Mouse (Mus musculus): ENCODE measurements at regions not wholly inside any gene's neighbourhood (a gene's known extent, or its start where the extent isn't known, plus 50 kb on each side); places are given as distances from the start of the nearest gene placed in this dataset.

DNA sequence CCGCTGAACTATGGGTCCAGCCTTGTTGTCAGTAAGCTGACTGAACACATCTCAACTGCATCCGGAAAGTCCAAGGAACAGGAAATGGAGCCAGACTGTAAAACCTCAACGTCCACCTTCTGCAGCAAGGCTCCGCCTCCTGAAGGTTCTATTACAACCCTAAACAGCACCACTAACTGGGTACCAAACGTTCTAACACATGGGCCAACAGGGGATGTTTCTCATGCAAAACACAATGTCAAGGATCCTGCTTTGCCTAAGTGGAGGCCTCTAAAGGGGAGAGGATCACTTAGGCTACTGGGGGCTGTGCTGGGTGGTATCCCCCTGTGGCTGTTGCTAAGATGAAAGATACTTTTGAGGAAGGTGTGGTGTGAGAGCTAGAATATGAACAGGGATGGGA is 51.0 kb upstream of the Stt3b start:
- no peak for DNase-seq (ENCODE audit: low read depth)
- TF ChIP-seq POLR2A (IDR thresholded peaks at IDR 0.05; ENCODE audit: borderline replicate concordance, extremely low read depth, insufficient read depth, insufficient read length, poor library complexity, severe bottlenecking) (no peak), CTCF (IDR thresholded peaks at IDR 0.05; ENCODE audit: borderline replicate concordance, extremely low read depth, insufficient read depth, insufficient read length) (no peak)

- DNase-seq (ENCODE audit: low read depth) = no peak
- TF ChIP-seq POLR2A (IDR thresholded peaks at IDR 0.05; ENCODE audit: borderline replicate concordance, extremely low read depth, insufficient read depth, insufficient read length, poor library complexity, severe bottlenecking) (no peak), CTCF (IDR thresholded peaks at IDR 0.05; ENCODE audit: borderline replicate concordance, extremely low read depth, insufficient read depth, insufficient read length) (no peak)
Observed at GRCm38 (mm10) chr9:115361881-115362280, 51.7 kb upstream of the Stt3b start.

GRCm38 (mm10) chr9:115362486-115362885 is 52.3 kb upstream of the Stt3b start:
- no peak for DNase-seq (ENCODE audit: low read depth)
- no peak for TF ChIP-seq POLR2A (IDR thresholded peaks at IDR 0.05; ENCODE audit: borderline replicate concordance, extremely low read depth, insufficient read depth, insufficient read length, poor library complexity, severe bottlenecking)
- TF ChIP-seq CTCF (IDR thresholded peaks at IDR 0.05; ENCODE audit: borderline replicate concordance, extremely low read depth, insufficient read depth, insufficient read length) = no peak

DNA sequence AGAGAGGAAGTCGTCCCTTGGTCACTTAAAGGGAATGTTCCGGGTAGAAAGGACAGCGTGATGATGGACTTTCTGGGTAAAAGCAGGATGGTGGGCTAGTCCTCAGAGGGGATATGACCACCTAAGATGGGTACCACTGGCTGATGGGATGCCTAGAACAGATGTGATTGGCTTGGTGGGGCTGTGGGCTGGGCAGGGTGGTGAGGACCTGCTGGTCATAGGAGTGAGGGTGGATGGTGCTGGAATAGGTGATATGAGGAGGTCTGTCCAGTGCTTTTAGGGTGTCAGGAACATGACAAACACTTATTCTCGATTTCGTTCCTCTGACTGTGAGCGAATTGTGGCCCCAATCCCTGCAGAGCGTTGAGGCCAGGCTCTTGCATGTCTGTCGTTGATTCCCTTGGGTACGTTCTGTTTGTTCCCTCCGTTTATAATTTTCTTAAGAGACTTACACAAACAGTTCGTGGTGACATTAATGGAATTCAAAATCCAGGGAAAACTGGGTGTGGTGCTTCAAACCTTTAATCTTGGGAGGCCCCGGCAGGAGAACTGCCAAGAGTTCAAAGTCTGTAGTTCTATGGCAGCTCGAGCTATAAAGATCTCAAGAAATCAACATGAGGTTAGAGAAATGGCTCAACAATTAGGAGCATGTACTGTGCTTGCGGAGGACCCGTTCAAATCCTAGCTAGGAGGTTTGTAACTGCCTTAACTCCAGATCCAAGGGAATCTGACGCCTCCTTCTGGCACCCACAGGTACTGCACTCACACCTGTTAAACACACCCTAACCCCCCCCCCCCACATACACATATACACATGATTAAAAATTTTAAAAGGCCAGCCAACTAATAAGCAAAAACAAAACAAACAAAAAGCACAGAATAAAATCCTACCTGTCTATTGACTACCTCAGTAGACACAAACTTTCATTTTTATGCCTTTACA is 55.0 kb upstream of the Stt3b start:
- TF ChIP-seq CTCF (IDR thresholded peaks at IDR 0.05; ENCODE audit: borderline replicate concordance, extremely low read depth, insufficient read depth, insufficient read length) = peak; percentile 10; the same call in 1 of the 2 replicates
- no peak for TF ChIP-seq POLR2A (IDR thresholded peaks at IDR 0.05; ENCODE audit: borderline replicate concordance, extremely low read depth, insufficient read depth, insufficient read length, poor library complexity, severe bottlenecking)
- DNase-seq (ENCODE audit: low read depth) = no peak

DNA sequence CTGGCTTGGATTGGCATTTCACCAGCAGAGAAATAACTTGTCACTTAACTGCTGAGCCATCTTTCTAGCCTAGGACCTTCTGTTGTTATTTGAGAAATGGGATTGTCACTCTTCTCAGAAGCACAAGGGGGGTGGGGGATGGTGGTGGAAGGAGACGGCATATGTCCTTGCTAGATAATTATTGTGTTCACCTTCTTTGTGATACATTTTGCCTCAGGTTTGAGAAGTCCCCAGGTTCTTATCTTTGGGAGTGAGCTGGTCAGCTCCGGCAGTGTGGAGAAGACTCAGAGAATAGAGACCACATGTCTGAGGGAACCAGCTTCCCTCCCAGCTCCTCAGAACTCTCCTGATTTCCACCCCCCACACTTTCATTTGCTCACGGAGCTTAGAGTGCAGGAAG is 57.6 kb upstream of the Stt3b start:
- TF ChIP-seq CTCF (IDR thresholded peaks at IDR 0.05; ENCODE audit: borderline replicate concordance, extremely low read depth, insufficient read depth, insufficient read length) = no peak
- TF ChIP-seq POLR2A (IDR thresholded peaks at IDR 0.05; ENCODE audit: borderline replicate concordance, extremely low read depth, insufficient read depth, insufficient read length, poor library complexity, severe bottlenecking) = no peak
- no peak for DNase-seq (ENCODE audit: low read depth)

- DNase-seq (ENCODE audit: low read depth) = peak; percentile 69
- TF ChIP-seq CTCF (IDR thresholded peaks at IDR 0.05; ENCODE audit: borderline replicate concordance, extremely low read depth, insufficient read depth, insufficient read length) = no peak
- TF ChIP-seq POLR2A (IDR thresholded peaks at IDR 0.05; ENCODE audit: borderline replicate concordance, extremely low read depth, insufficient read depth, insufficient read length, poor library complexity, severe bottlenecking) = no peak
Observed at GRCm38 (mm10) chr9:115380276-115380675, 70.1 kb upstream of the Stt3b start.

GRCm38 (mm10) chr9:115382824-115383475 is 72.7 kb upstream of the Stt3b start:
- TF ChIP-seq POLR2A (IDR thresholded peaks at IDR 0.05; ENCODE audit: borderline replicate concordance, extremely low read depth, insufficient read depth, insufficient read length, poor library complexity, severe bottlenecking) (no peak), CTCF (IDR thresholded peaks at IDR 0.05; ENCODE audit: borderline replicate concordance, extremely low read depth, insufficient read depth, insufficient read length) (no peak)
- no peak for DNase-seq (ENCODE audit: low read depth)

DNA sequence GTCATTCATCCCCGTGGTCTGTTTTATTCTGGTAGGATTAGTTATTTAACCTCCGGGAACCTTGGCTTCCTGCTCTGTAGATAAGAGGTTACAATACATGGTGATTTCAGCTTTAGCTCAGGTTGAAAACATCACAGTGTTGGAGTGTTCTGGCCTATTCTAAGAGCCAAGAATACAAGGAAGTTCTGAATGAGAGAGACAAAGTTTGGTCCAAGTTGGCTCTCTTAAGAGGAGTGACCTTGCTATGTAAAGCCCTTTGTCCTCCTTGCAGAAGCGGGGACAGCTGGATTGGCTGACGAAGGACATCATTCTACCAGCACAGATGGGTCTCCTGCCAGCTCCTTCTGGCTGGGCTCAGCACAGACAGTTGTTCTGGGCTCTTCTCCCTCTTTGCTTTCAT is 73.7 kb upstream of the Stt3b start:
- no peak for TF ChIP-seq POLR2A (IDR thresholded peaks at IDR 0.05; ENCODE audit: borderline replicate concordance, extremely low read depth, insufficient read depth, insufficient read length, poor library complexity, severe bottlenecking)
- TF ChIP-seq CTCF (IDR thresholded peaks at IDR 0.05; ENCODE audit: borderline replicate concordance, extremely low read depth, insufficient read depth, insufficient read length) = no peak
- DNase-seq (ENCODE audit: low read depth) = peak; percentile 17

DNA sequence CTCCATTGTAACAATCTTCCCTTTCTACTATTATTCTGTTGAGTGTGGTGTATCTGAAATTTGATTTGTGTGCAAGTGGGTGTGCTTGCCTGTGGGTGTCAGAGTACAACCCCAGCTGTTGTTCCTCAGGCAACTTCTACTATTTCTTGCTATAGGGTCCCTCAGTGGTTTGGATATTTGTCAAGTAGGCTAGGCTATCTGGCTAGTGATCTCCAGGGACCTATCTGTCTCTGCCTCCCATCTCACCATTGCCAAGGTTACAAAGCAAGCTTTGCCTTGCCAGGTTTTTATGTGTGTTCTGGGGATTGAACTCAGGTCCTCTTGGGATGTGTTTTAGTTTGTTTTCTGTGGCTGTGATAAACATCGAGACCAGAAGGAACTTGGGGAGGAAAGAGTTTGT is 74.1 kb upstream of the Stt3b start:
- TF ChIP-seq POLR2A (IDR thresholded peaks at IDR 0.05; ENCODE audit: borderline replicate concordance, extremely low read depth, insufficient read depth, insufficient read length, poor library complexity, severe bottlenecking) (no peak), CTCF (IDR thresholded peaks at IDR 0.05; ENCODE audit: borderline replicate concordance, extremely low read depth, insufficient read depth, insufficient read length) (no peak)

DNA sequence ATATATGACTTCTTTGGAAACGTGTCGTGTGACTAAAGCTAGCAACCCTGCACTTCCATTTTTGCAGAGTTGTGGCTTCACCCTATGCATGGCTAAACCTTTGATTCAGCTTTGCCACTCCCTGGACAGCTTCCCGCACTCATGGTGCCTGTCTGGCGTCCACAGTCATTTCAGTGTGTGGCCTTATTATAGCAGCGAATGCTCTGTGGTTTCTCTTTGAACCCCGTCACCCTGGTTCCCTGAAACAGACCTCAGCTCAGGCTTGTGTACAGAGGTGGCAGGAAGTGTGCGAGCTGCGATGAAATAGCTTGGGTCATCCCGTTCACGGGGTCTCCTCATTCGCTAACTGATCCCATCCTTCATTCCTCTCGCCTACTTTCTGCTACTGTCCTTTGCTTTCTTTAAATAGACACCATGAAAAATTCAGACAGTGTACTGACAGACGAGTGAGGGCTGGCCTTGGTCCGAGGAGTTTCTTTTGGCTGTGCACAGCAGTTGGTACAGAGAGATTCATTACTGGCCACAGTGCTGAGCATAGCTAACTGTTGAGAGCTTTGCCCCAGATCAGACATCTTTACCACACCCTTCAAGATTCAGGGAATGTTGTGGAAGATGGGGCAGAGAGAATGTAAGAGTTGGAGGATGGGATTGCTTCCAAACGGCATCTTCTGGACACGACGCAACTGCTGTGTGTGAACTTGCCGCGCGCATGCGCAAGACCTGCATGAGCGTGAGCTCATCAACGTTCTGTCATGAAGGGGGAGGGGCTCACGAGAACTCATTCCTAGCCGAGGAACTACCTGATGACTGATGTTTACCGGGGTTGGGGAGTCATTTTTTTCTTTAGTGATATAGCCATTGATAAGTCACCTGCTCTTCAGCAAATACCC is 77.5 kb upstream of the Stt3b start:
- TF ChIP-seq POLR2A (IDR thresholded peaks at IDR 0.05; ENCODE audit: borderline replicate concordance, extremely low read depth, insufficient read depth, insufficient read length, poor library complexity, severe bottlenecking) (no peak), CTCF (IDR thresholded peaks at IDR 0.05; ENCODE audit: borderline replicate concordance, extremely low read depth, insufficient read depth, insufficient read length) (no peak)
- DNase-seq (ENCODE audit: low read depth) = no peak

More for the DNA sequence above, 74.1 kb upstream of the Stt3b start:
- no peak for DNase-seq (ENCODE audit: low read depth)

DNA sequence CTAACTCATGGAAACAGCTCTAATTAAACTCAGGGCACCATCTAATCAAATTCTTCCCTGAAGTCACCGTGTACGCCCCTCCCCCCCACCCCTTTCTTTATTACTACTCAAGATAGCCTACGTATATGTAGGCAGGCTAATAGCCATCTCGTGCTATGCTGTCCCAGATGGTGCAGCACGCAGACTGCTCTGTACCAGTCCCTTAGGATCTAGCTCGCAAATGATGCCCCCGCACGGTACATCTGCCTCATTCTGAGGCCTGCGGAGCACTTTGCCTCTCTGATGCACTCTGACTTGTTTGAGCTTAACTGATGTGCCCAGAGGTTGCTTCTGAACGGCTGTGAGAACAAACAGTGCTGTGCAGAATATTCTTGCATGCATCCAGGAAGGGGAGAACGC is 78.1 kb upstream of the Stt3b start:
- no peak for TF ChIP-seq CTCF (IDR thresholded peaks at IDR 0.05; ENCODE audit: borderline replicate concordance, extremely low read depth, insufficient read depth, insufficient read length)
- no peak for TF ChIP-seq POLR2A (IDR thresholded peaks at IDR 0.05; ENCODE audit: borderline replicate concordance, extremely low read depth, insufficient read depth, insufficient read length, poor library complexity, severe bottlenecking)

More for the DNA sequence above, 78.1 kb upstream of the Stt3b start:
- DNase-seq (ENCODE audit: low read depth) = no peak
